Mouse (Mus musculus) left cerebral cortex, postnatal 10 days (tissue): ENCODE data around the gene Gm26938. TPM values are rescaled to one million over a fixed set of nuclear protein-coding genes. Genes with fewer than 3 reads are reported as not detected.
A peak's percentile ranks its signal among the peaks of the same experiment; 100 is the strongest.

ENCODE experiments used
- DNase-seq, 2 experiments: peaks; one replicate each; pipeline ENCODE4 v3.0.0; 2021 to 2022; ENCODE audit warnings: low spot score in 2 of 2, mixed read lengths in 1 of 2; ENCODE audit errors: extremely low spot score in 1 of 2
- intact Hi-C: fragments of 180-260 bp; cut with DNase I; formaldehyde crosslinking; loops from one replicate; pipeline ENCODE4 v1.15.1; 2025
- total RNA-seq, 2 experiments: library from RNA; stranded (reverse); gene quantifications; 2 replicates each; pipeline ENCODE4 v1.2.3; 2021

Gm26938 gene
- total RNA-seq, 2 experiments from 2014 or later: not detected

DNA sequence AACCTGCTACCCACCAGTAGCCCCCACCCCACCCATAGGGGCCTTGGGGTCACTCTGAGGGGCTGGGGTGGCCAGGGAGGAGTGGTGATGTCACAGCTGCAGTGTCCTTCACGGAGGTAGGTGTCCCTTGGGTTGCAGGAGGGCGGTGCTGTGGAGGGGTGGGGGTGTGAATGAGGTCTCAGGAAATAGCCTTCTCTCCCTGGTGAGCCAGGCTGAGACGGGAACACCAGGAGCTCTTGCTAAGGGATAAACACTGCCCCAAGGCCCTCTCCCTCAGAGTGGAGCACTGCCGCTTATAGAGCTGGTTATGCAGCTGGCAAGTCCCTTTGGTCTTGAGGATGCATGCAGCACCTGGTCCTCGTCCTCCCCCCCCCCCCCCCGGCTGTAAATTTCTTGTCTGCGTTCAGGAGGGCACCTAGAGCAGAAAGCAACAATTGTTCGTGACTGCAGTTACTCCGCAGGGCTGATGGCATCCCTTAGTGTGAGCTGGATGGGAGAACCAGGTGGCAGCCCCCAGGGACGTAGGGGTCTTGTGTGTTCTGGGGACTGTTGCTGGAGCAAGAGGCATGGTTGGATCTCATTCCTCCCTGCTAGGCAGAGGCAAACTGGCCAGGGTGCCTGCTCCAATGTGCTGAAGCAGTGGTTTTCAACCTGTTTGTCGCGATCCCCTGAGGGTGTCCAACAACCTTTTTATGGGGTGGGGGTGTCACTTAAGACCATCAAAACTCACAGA is 27.9 kb downstream of the Gm26938 start:
- DNase-seq: no peak
- intact Hi-C loops: no loop called here

DNA sequence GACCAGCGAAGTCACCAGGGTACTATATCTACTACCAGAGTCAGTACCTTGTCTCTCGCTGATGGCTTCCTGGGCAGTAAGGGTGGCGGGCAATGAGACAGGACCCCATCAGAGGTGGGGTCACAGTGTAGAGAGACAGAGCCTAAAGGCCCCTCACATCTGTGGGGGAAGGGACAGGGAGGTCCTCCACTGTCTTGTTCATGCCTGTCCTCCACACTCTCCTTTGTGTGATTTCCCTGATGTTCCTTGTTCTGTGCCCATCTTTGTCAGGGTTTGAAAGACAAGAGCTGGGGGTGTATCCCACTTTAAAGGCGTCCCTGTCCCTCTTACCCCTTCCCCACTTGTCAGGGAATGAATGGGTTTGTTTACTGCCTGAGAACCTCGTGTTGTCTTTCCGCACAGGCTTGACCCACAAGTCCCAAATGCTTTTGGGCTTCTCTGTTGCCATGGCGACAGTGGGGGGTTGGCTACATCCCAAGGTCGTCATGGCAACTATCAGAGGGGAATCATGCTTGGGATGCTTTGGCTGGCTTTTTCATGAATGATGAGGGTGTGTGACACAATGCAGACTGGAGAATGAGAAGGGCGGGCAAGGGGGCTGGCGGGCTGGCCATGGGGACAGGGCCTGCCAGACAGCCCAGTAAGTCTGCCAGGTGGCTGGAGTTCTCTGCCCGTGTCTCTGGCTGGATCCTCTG is 28.6 kb downstream of the Gm26938 start:
- peak; percentile 88 to 89 for DNase-seq
- intact Hi-C loops: no loop called here

DNA sequence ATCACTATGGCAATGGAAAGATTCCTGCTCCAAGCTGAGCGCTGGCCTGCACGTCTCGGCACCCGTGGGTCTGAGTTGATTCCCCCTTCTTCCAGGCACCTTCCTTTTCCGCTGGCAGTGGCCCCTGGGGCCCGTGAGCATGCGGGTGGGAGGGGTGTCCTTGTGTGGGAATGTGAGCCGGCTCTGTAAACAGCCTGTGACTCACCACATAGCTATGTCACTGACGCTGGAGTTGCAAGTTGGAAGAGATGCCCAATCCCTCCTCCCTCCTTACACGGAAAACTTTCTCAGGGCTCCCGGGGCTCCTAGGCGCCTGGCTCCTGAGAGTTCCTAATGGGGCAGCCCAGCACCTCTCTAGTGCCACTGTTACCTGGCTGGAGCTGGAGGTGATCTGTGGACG is 29.3 kb downstream of the Gm26938 start:
- DNase-seq: peak; percentile 40 to 87
- intact Hi-C loops: no loop called here

- DNase-seq: no peak
- intact Hi-C loops: no loop called here
These were observed 30.1 kb downstream of the Gm26938 start for GRCm38 (mm10) chr5:139796001-139796620.

- DNase-seq: no peak
- intact Hi-C loops: no loop called here
These were observed 31.3 kb downstream of the Gm26938 start for GRCm38 (mm10) chr5:139794938-139795337.

DNA sequence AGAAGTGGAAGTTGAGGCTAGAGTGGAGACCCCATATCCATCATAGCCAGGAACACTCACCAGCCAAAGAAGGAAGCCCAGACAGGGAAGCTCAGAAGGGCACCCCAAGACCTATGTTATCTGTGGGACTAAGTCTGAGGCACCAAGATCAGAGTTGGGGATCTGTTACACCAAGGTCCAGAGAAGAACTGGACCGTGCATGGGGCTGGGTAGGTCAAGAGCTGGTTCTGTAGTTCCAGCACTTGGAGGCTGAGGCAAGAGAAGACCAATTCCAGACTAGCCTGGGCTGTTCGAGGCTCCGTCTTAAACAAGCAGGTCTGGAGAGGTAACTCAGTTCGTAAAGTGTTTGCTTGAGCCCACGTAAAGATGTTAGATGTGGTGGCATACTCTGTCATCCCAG is 32.1 kb downstream of the Gm26938 start:
- DNase-seq: no peak
- intact Hi-C loops: no loop called here

- intact Hi-C loops: no loop called here
- no peak for DNase-seq
These were observed 32.7 kb downstream of the Gm26938 start for GRCm38 (mm10) chr5:139793338-139794089.

- DNase-seq: no peak
- intact Hi-C loops: no loop called here
These were observed 33.3 kb downstream of the Gm26938 start for GRCm38 (mm10) chr5:139792966-139793337.

DNA sequence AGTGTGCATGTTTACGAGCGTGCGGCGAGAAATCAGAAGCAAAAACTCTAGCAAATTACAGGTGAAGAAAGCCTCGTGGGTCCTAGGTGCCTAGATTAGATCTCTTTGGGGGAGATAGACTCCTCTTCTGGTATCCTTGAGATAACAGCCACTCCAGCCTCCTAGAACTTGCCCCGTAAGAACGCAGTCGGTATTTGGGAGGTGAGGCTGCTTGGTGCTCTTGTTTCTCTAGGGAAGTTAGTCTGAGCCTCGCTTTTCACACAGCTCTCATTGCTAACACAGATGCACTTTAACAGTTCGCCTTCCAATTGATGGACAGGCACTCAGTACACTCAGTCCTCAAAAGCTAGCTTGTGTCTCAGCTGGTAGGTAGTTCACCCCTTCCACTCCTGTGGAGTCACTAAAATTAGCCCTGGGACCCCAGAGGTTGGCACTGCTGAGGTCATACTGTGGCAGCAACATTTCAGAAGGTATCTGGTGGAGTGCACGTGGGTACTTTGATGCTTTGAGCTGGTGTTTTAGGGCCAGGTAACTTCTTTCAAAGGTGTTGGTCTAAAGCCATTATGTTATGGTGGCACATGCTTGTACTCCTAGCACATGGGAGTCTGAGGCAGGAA is 33.9 kb downstream of the Gm26938 start:
- intact Hi-C loops: no loop called here
- no peak for DNase-seq

DNA sequence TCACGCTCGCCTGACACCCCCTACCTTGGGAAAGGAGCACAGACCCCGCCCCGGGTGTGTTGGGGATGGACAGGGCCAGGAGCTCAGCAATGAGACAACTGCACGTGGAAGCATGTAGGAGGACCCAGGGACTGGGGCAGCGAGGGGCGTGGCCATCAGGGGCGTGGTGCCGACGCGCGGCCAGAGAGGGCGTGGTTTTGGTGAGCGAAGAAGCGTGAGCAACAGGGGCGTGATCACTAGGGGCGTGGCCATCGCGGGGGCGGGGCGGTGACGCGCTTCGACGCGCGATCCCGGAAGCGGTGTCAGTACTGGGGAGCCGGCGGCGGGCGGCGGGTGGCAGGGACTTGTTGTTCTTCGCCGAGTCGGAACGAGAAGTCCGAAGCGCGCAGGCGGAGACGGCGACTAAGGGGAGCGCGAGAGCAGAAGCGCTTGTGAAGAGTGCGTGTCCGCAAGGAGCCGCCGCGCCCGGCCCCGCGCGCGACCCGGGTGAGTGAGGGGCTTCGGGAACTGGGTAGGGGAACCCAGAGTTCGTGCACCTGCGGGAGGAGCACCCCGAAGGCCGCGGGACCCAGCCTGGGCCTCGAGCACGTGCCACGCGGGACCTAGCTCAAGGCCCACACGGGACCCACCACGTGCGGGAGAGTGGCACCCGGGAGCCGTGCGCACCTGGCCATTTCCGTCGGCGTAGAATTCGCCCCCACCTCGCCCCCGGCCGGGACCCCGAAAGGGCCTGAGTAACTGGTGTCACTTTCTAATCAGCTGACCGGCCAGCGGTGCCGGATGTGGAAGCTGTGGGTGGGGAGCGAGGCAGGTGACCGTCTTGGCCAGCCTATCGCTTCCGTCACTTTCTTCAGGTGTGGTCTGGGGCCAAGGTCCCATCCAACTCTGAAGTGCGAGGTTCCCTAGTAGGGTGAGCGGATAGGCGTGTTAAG is 34.7 kb downstream of the Gm26938 start, which contains the start of gene Mafk:
Mafk (plus strand) TSS at position 287 of the 932 bp plus-strand sequence.
- peak; percentile 88 to 96 for DNase-seq
- intact Hi-C loops: no loop called here

DNA sequence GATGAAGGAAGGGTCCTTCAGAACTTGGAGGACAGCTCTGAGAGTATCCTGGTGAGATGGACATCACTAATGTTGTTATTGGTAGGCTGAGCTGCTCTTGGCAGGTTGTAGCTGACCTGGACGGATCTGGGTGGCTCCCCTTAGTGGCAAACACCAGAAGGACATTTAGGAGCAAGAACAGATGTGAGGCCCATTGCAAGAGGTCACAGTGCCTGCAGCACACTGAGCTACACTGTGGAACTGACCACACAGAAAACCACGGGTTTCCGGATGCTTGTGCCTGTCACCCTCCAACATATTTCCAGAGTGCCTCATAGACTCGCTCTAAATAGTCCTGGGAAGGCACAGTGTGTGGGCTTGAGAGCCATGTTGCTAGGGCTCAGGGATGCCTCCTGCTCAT is 36.7 kb downstream of the Gm26938 start:
- intact Hi-C loops: no loop called here
- no peak for DNase-seq

DNA sequence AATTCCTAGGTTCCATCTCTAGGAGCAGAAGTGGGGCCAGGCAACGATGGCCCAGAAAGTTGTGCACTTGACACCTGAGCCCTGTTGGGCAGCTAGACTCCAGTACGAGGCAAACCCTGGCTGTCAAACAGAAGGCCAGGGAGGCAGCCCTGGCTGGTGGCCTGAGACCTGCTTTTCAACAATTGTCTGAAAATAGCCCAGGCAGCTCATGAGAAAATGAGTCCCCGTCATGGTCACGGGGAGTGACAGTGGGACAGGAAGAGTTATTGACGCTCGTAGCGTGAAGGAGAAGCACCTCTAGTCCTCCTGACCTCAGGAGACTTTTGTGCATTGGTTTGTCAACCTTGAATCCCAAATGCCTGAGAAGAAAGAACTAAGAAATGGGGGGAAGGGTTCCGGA is 44.8 kb downstream of the Gm26938 start:
- intact Hi-C loops: no loop called here
- DNase-seq: no peak

DNA sequence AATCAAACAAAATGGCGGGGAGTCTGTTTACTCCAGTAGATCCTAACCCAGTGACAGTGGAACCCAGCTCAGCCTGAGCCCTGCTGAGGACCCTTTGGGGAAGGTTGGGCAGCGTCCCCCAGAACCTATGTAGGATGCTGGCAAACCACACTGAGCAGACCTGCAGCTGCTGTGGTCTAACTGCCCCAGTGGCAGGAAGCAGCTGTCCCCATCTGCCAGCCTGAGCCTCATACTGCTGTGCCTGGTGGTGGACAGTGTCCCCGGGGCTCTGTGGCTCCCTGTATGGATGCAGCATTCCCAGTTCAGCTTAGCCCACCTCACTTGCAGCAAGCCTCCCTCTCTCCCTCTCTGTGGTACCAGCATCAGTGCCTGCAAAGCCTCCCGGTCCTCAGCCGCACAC is 49.2 kb downstream of the Gm26938 start:
- intact Hi-C loops: no loop called here
- DNase-seq: no peak

DNA sequence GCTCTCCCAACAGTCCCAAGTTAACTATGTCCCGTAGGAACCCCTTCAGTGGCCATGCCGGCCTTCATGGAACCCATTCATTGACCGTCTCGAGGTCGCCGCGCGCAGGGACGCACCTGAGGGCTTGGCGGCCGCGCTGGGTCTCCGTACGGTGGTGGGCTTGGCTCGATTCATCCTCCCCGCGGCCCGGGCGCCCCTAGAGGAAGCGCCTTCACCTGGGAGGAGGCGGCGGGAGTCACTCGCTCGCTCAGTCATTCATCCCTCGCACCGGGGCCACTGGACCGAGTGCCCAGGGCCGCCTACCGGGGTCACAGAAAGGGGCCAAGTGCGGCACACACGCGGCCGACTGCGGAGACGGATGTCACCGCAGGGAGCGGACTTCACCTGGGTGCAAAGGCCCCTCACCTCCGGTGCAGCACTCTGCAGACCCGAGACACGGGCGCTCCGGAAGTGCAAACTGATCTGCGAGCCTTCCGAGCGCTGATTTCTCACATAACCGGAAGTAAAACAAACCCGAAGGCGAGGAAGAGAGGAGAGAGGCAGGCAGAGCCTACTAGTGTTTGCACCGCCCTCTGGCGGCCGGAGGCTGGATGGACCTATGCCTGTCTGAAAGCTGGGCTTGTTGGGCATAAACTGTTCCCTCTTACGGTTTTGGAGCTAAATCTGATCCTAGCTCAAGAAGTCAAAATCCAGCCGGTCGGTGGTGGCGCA is 50.8 kb downstream of the Gm26938 start, which contains the start of gene Ints1:
Ints1 (minus strand) TSS at position 459 of the 711 bp plus-strand sequence.
- peak; percentile 96 for DNase-seq
- intact Hi-C loops: no loop called here

DNA sequence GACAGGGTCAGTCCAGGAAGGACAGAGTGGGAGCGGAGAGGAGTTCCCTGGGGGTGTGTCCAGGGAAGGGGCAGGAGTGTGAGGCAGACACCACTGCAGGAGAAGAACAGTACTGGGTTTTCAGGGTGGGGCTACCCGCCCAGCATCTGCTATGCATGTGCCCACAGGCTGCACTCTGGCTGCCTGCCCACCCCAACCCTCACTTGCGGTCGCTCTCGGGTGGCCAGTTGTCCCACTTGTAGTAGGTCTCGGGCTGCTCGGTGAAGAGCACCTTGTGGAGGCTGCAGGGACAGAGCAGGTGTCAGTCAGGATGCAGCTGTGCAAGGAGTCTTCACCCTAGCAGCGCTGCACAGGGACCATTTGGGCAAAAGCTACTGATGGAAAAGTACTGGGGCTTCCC is 58.0 kb downstream of the Gm26938 start:
- intact Hi-C loops: no loop called here
- DNase-seq: peak in 1 of 2 experiments; percentile 41

- intact Hi-C loops: no loop called here
- DNase-seq: peak in 1 of 2 experiments; percentile 36
These were observed 61.9 kb downstream of the Gm26938 start for GRCm38 (mm10) chr5:139764296-139764695.

DNA sequence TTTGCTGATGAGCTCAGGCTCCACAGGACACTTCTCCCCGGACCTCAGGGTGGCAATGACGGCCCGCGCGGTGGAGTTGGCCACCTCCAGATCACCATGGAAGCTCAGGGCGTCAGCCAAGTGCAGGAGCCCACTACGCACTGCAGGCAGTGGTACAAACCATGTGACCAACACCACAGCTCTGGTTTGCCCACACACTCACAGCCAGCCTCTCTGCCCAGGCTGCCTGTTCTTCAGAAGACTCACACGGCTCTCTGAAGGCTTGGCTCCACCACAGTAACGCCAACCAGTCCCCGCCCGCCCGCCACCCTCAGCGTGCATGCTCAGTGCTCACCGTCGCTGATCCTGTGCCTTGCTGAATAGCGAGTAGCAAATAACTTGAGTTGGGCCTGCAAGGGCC is 68.1 kb downstream of the Gm26938 start:
- DNase-seq: peak in 1 of 2 experiments; percentile 47
- intact Hi-C loops: no loop called here
